8 mouse cellular contexts compared by ENCODE assay signal in the genomic region with DNA sequence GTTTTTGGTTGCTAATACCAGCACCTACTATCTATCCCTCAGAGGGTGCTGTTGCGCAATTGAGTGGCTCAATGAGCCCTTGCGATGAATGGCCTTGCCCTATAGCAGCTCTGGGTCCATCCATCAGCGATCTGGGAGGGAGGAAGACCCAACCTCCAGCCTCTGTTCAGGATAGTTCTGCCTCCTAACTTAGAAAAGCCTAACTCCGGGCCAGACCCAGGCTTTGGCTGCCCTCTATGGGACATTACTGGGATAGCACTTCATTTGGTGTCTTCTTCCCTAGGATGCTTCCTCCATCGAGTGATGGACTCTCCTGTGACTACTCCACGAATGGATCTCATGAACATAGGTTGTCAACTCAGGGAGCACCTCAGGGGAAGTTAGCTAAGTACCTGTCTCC. TPM values are rescaled to one million over a fixed set of nuclear protein-coding genes. Genes with fewer than 3 reads are reported as not detected.
DNase-seq lines count a peak whose midpoint lies in the region; ATAC-seq and TF ChIP-seq lines count a peak whose summit lies in the region.

No protein-coding gene starts in this region.

- H3K9me3 ChIP-seq in lung, embryonic 14.5 days (ENCODE audit: low read depth, low read length) = no peaks in the 10 kb centered on the region

- intact Hi-C loops in gastrocnemius, postnatal 36 days (cut with DNase I) = loop anchor here (2.0 kb wide), 1 partner anchor 165 kb away; no protein-coding TSS in a partner anchor

- no peak overlapping the region for H3K4me2 ChIP-seq in lung, embryonic 14.5 days

- peak; percentile 94 for TF ChIP-seq CTCF in lung, embryonic 14.5 days (IDR thresholded peaks at IDR 0.05; ENCODE audit: low read depth)

- no peaks in the 10 kb centered on the region for H3K27me3 ChIP-seq in lung, embryonic 14.5 days (ENCODE audit: insufficient read depth, low read length)

- ATAC-seq in common myeloid progenitor, adult 5-6 weeks (replicated peaks; ENCODE audit: low read depth, poor library complexity, severe bottlenecking) = peak; percentile 83
- ATAC-seq in lung, embryonic 14.5 days (ENCODE audit: insufficient read depth) = peak; percentile 69; the same call in 1 of the 2 replicates
- ATAC-seq in erythroblast, adult 5-6 weeks (replicated peaks; ENCODE audit: low FRiP score, poor library complexity, severe bottlenecking) = no peak

- peak; percentile 65 to 72 for DNase-seq in B cell, adult 2 months
- peak; percentile 93 for DNase-seq in ZHBTc4 (ENCODE audit: low read depth, low spot score)
- peak; percentile 28 to 57 for DNase-seq in gastrocnemius, postnatal 36 days
- DNase-seq in large intestine, adult 2 months (ENCODE audit: low read depth, low spot score) = peak; percentile 7
- DNase-seq in lung, embryonic 14.5 days = peak; percentile 89
- peak; percentile 81 for DNase-seq in retina, embryonic 14.5 days (ENCODE audit: low spot score)

- WGBS in large intestine, adult 2 months = 15% methylated on average over 6 of the region's 6 CpGs
- 9% methylated on average over 6 of the region's 6 CpGs for WGBS in lung, embryonic 14.5 days

- H3K4me3 ChIP-seq in lung, embryonic 14.5 days (ENCODE audit: low read depth, low read length) = no peak overlapping the region

- no peak overlapping the region for H3K9ac ChIP-seq in lung, embryonic 14.5 days

- no peak overlapping the region for H3K27ac ChIP-seq in lung, embryonic 14.5 days (ENCODE audit: low read depth)

- no peaks in the 10 kb centered on the region for H3K4me1 ChIP-seq in lung, embryonic 14.5 days (ENCODE audit: insufficient read depth)

- no peaks in the 10 kb centered on the region for H3K36me3 ChIP-seq in lung, embryonic 14.5 days (ENCODE audit: insufficient read depth)

RNA-seq across cellular contexts. Expression of gene Col6a6, which starts 29.8 kb away (rescaled TPM):
- not detected in 2 replicates for total RNA-seq in common myeloid progenitor, adult 5-6 weeks (2017)
- total RNA-seq in gastrocnemius, postnatal 36 days (2021) = 1 to 10 TPM; 3.0 to 3.5 TPM
- polyA plus RNA-seq in large intestine, adult 2 months (2012; rRNA removed) = 0.01 and 0.03 TPM in 2 replicates
- 1.3 and 1.6 TPM in 2 replicates for polyA plus RNA-seq in lung, embryonic 14.5 days (2014; fragmentation: Nextera tagmentation; extraction: Ambion mirVana)
- not detected in 2 replicates for total RNA-seq in erythroblast, adult 5-6 weeks (2015; ENCODE audit: low replicate concordance)
- total RNA-seq in erythroblast, adult 5-6 weeks (2017; ENCODE audit: low replicate concordance) = not detected in 2 replicates

Comparison
In these comparisons a context has a peak if more than half of its experiments do, and no peak if none do; other contexts are left out.
1. DNase-seq: peak in every context shown above with its lines; median percentile 93 in ZHBTc4; 89 in lung, embryonic 14.5 days; 81 in retina, embryonic 14.5 days; 68 in B cell, adult 2 months; 42 in gastrocnemius, postnatal 36 days; 7 in large intestine, adult 2 months.